Mouse (Mus musculus) 3T3-L1 (cell line): ENCODE data around the gene Fam98a.
A peak's percentile ranks its signal among the peaks of the same experiment; 100 is the strongest.

Source experiments
- DNase-seq: peaks from one replicate; pipeline ENCODE4 v3.0.0-alpha.2; 2015; ENCODE audit warnings: low read depth, low spot score

Gene Fam98a

GRCm38 (mm10) chr17:75522347-75523065 is 29.2 kb downstream of the Fam98a start:
- DNase-seq: peak; percentile 97

GRCm38 (mm10) chr17:75521236-75521842 is 30.4 kb downstream of the Fam98a start:
- DNase-seq: no peak

GRCm38 (mm10) chr17:75519239-75519900 is 32.4 kb downstream of the Fam98a start:
- DNase-seq: no peak

- DNase-seq: no peak
These were observed 33.4 kb downstream of the Fam98a start for GRCm38 (mm10) chr17:75518181-75518901.

- DNase-seq: peak; percentile 62
These were observed 35.2 kb downstream of the Fam98a start for GRCm38 (mm10) chr17:75516591-75516990.

GRCm38 (mm10) chr17:75509257-75509656 is 42.5 kb downstream of the Fam98a start:
- no peak for DNase-seq

GRCm38 (mm10) chr17:75506708-75507641 is 44.8 kb downstream of the Fam98a start:
- DNase-seq: no peak

- DNase-seq: no peak
These were observed 45.6 kb downstream of the Fam98a start for GRCm38 (mm10) chr17:75506097-75506675.

- DNase-seq: no peak
These were observed 46.7 kb downstream of the Fam98a start for GRCm38 (mm10) chr17:75505053-75505452.

GRCm38 (mm10) chr17:75503031-75503430 is 48.7 kb downstream of the Fam98a start:
- no peak for DNase-seq

GRCm38 (mm10) chr17:75498241-75498651 is 53.5 kb downstream of the Fam98a start:
- DNase-seq: peak; percentile 59

- no peak for DNase-seq
These were observed 56.5 kb downstream of the Fam98a start for GRCm38 (mm10) chr17:75495213-75495612.
